Mouse (Mus musculus) thymus, adult 2 months (tissue): ENCODE measurements at regions not wholly inside any gene's neighbourhood (a gene's known extent, or its start where the extent isn't known, plus 50 kb on each side); places are given as distances from the start of the nearest gene placed in this dataset.

ENCODE experiments used
- DNase-seq: peaks from one replicate; pipeline ENCODE4 v3.0.0; 2021
- H3K27ac ChIP-seq: fragments of 200-500 bp; 2 replicates; pipeline ENCODE4 v1.5.1; 2012; ENCODE audit warnings: low read length, control low read depth; ENCODE audit not compliant: control insufficient read depth, insufficient read depth
- H3K27me3 ChIP-seq: fragments of 200-500 bp; 2 replicates; pipeline ENCODE4 v1.6.1; 2012; ENCODE audit warnings: mild to moderate bottlenecking, low read length, moderate library complexity, mixed read lengths; ENCODE audit not compliant: control insufficient read depth, insufficient read depth
- H3K36me3 ChIP-seq: fragments of 200-500 bp; 2 replicates; pipeline ENCODE4 v1.6.1; 2012; ENCODE audit warnings: mild to moderate bottlenecking, low read length, moderate library complexity; ENCODE audit not compliant: control insufficient read depth, insufficient read depth
- H3K4me1 ChIP-seq: fragments of 200-500 bp; replicated peaks from 2 replicates; pipeline ENCODE4 v1.6.1; 2012; ENCODE audit warnings: low read length; ENCODE audit not compliant: control insufficient read depth, insufficient read depth
- H3K4me3 ChIP-seq: fragments of 200-500 bp; 2 replicates; pipeline ENCODE4 v1.5.1; 2012; ENCODE audit warnings: mild to moderate bottlenecking, low read length, control low read depth, moderate library complexity; ENCODE audit not compliant: control insufficient read depth, insufficient read depth
- CTCF ChIP-seq: fragments of 200-500 bp; IDR thresholded peaks from 2 replicates; pipeline ENCODE4 v1.5.1; 2012; ENCODE audit warnings: mild to moderate bottlenecking, control low read depth, low read length, moderate library complexity, borderline replicate concordance; ENCODE audit not compliant: control insufficient read depth, poor library complexity, insufficient read depth; ENCODE audit errors: extremely low read depth
- POLR2A ChIP-seq: fragments of 200-500 bp; IDR thresholded peaks from 2 replicates; pipeline ENCODE4 v1.6.1; 2012; ENCODE audit warnings: mild to moderate bottlenecking, low read length, control low read depth, moderate library complexity; ENCODE audit not compliant: control insufficient read depth, poor library complexity, insufficient read depth; ENCODE audit errors: extremely low read depth
- WGBS: fragments of 180-500 bp; shearing (Covaris S2); methylation state at CpG from one replicate; pipeline ENCODE4 v1.1.7; 2018; 5-methylcytosine and 5-hydroxymethylcytosine counted together

GRCm38 (mm10) chr6:100040459-100040984, 246.8 kb downstream of the Rybp start:
- H3K27ac ChIP-seq: no peak overlapping the region
- H3K4me3 ChIP-seq: no peak overlapping the region
- no peak for DNase-seq
- H3K4me1 ChIP-seq: no peaks in the 10 kb centered on the region
- H3K36me3 ChIP-seq: no peaks in the 10 kb centered on the region
- H3K27me3 ChIP-seq: no peaks in the 10 kb centered on the region
- WGBS: 70% methylated on average over 7 of the region's 7 CpGs
- TF ChIP-seq POLR2A (no peak), CTCF (no peak)

- no peak overlapping the region for H3K27ac ChIP-seq
- TF ChIP-seq CTCF: no peak
- no peak overlapping the region for H3K4me3 ChIP-seq
- H3K36me3 ChIP-seq: no peaks in the 10 kb centered on the region
- H3K27me3 ChIP-seq: no peaks in the 10 kb centered on the region
- WGBS: 95% methylated on average over 10 of the region's 10 CpGs
- no peak for DNase-seq
- no peaks in the 10 kb centered on the region for H3K4me1 ChIP-seq
Measured at GRCm38 (mm10) chr6:100032701-100033100, 254.6 kb downstream of the Rybp start.

GRCm38 (mm10) chr6:100030522-100030921, 256.8 kb downstream of the Rybp start:
- WGBS: 92% methylated on average over 2 of the region's 2 CpGs
- H3K4me1 ChIP-seq: no peaks in the 10 kb centered on the region

GRCm38 (mm10) chr6:100030010-100030409, 257.3 kb downstream of the Rybp start:
- no peak for TF ChIP-seq POLR2A
- no peak for TF ChIP-seq CTCF
- Histone ChIP-seq H3K36me3 (no peaks in the 10 kb centered on the region), H3K4me1 (no peaks in the 10 kb centered on the region), H3K27me3 (no peaks in the 10 kb centered on the region), H3K27ac (no peak overlapping the region), H3K4me3 (no peak overlapping the region)
- 89% methylated on average over 9 of the region's 9 CpGs for WGBS
- no peak for DNase-seq

More at GRCm38 (mm10) chr6:100030522-100030921, 256.8 kb downstream of the Rybp start:
- DNase-seq: no peak
- H3K36me3 ChIP-seq: no peaks in the 10 kb centered on the region
- H3K27me3 ChIP-seq: no peaks in the 10 kb centered on the region
- H3K27ac ChIP-seq: no peak overlapping the region
- TF ChIP-seq POLR2A (no peak), CTCF (no peak)
- H3K4me3 ChIP-seq: no peak overlapping the region

- no peaks in the 10 kb centered on the region for H3K4me1 ChIP-seq
- TF ChIP-seq CTCF (no peak), POLR2A (no peak)
- no peak overlapping the region for H3K4me3 ChIP-seq
- H3K36me3 ChIP-seq: no peaks in the 10 kb centered on the region
- no peak for DNase-seq
- WGBS: 74% methylated on average over 5 of the region's 5 CpGs
- H3K27me3 ChIP-seq: no peaks in the 10 kb centered on the region
- no peak overlapping the region for H3K27ac ChIP-seq
Measured at GRCm38 (mm10) chr6:100027524-100027923, 259.8 kb downstream of the Rybp start.

GRCm38 (mm10) chr6:100025531-100025951, 261.7 kb downstream of the Rybp start:
- no peaks in the 10 kb centered on the region for H3K36me3 ChIP-seq
- no peaks in the 10 kb centered on the region for H3K4me1 ChIP-seq
- no peak for DNase-seq
- H3K27me3 ChIP-seq: no peaks in the 10 kb centered on the region
- WGBS: 90% methylated on average over 5 of the region's 5 CpGs
- no peak for TF ChIP-seq CTCF
- TF ChIP-seq POLR2A: no peak
- no peak overlapping the region for H3K27ac ChIP-seq
- no peak overlapping the region for H3K4me3 ChIP-seq

GRCm38 (mm10) chr6:100023434-100024095, 263.7 kb downstream of the Rybp start:
- WGBS: 97% methylated on average over 7 of the region's 7 CpGs
- TF ChIP-seq CTCF: no peak
- TF ChIP-seq POLR2A: no peak
- H3K4me1 ChIP-seq: no peaks in the 10 kb centered on the region
- H3K4me3 ChIP-seq: no peak overlapping the region
- no peaks in the 10 kb centered on the region for H3K36me3 ChIP-seq
- no peak overlapping the region for H3K27ac ChIP-seq
- no peaks in the 10 kb centered on the region for H3K27me3 ChIP-seq
- no peak for DNase-seq
